Mouse (Mus musculus) forebrain, embryonic 12.5 days (tissue): ENCODE results near the gene Lcn9. TPM values are rescaled to one million over a fixed set of nuclear protein-coding genes. Genes with fewer than 3 reads are reported as not detected.

Source experiments
- ATAC-seq: fragments of 200-750 bp; cut with Nextera tagmentation; 2 replicates; pipeline ENCODE4 v1.8.0; 2017; ENCODE audit warnings: moderate TSS enrichment; ENCODE audit not compliant: low FRiP score
- H3K27ac ChIP-seq: fragments of 300-500 bp; sonication (generic); 2 replicates; pipeline ENCODE4 v1.5.1; 2016; ENCODE audit warnings: mild to moderate bottlenecking
- H3K27me3 ChIP-seq: fragments of 300-500 bp; sonication (generic); 2 replicates; pipeline ENCODE4 v1.6.1; 2016; ENCODE audit warnings: mild to moderate bottlenecking
- H3K36me3 ChIP-seq: fragments of 300-500 bp; sonication (generic); replicated peaks from 2 replicates; pipeline ENCODE4 v1.6.1; 2016; ENCODE audit warnings: mild to moderate bottlenecking
- H3K4me1 ChIP-seq: fragments of 300-500 bp; sonication (generic); 2 replicates; pipeline ENCODE4 v1.6.1; 2016
- H3K4me2 ChIP-seq: fragments of 300-500 bp; sonication (generic); 2 replicates; pipeline ENCODE4 v1.6.1; 2016; ENCODE audit warnings: mild to moderate bottlenecking, moderate library complexity
- H3K4me3 ChIP-seq: fragments of 300-500 bp; sonication (generic); replicated peaks from 2 replicates; pipeline ENCODE4 v1.5.1; 2016; ENCODE audit warnings: mild to moderate bottlenecking
- H3K9ac ChIP-seq: fragments of 300-500 bp; sonication (generic); 2 replicates; pipeline ENCODE4 v1.6.1; 2016; ENCODE audit warnings: mild to moderate bottlenecking
- H3K9me3 ChIP-seq: fragments of 300-500 bp; sonication (generic); 2 replicates; pipeline ENCODE4 v1.6.1; 2016
- WGBS: fragments of 180-500 bp; shearing (Covaris S2); methylation state at CpG from one replicate; pipeline ENCODE4 v1.1.7; 2016; 5-methylcytosine and 5-hydroxymethylcytosine counted together
- polyA plus RNA-seq: library from polyadenylated mRNA; unstranded; fragments of >200 nt; fragmentation: Nextera tagmentation; extraction: Ambion mirVana; gene quantifications from 2 replicates; pipeline ENCODE4 v1.2.1, GENCODE M21; 2016

The Lcn9 gene
- polyA plus RNA-seq = not detected in 2 replicates

DNA sequence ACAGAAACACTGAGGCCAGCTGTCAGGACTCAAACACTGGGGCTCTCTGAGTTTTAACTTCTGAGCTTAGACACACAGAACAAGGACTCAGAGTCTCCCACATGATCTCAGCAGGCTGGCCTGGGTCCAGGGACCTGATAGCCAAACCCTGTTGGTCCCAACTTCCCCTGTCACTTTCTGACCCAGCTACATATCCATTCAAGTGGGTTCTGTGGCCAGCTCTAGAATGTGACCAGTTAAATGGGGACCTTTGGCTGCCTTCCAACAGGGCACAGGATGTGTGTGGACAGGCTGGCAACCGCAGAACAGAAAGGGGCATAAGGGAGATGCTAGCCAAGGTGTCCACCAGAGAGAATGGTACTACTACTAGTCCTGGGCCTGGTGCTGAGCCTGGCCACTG is at the start of gene Lcn9:
Lcn9 (plus strand) TSS at position 348 of the 400 bp plus-strand sequence.
- Histone ChIP-seq H3K4me1 (no peaks in the 10 kb centered on the region), H3K27me3 (no peaks in the 10 kb centered on the region), H3K4me3 (no peak within 1 kb of the TSS), H3K27ac (no peak within 1 kb of the TSS), H3K9ac (no peak within 1 kb of the TSS), H3K9me3 (no peaks in the 10 kb centered on the region), H3K4me2 (no peak within 1 kb of the TSS), H3K36me3 (no peaks in the 10 kb centered on the region)
- ATAC-seq = no peak
- 93% methylated on average over 1 of the region's 1 CpGs for WGBS

DNA sequence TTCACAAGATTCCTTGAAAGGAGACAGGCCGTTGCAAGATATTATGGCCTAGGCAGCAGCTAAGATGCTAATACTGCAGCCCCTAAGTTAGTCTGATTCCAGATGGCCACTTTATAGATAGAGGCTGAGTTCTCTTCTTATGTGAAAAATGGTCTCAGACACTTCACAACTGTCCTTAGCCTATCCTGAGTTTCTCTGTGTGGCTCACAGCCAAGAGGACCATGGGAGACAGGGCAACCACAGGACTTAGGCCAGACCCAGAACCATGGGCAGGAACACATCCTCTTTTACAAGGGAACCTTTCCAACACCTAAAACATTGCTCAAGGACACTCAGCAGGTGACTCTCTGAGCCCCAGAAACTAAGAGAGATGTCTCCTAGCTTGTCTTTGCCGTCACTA is 49.4 kb upstream of the Lcn9 start:
- Histone ChIP-seq H3K9me3 (no peaks in the 10 kb centered on the region), H3K4me2 (no peak overlapping the region), H3K36me3 (no peaks in the 10 kb centered on the region), H3K4me3 (no peak overlapping the region), H3K4me1 (no peaks in the 10 kb centered on the region), H3K27me3 (no peaks in the 10 kb centered on the region), H3K9ac (no peak overlapping the region), H3K27ac (no peak overlapping the region)
- 85% methylated on average over 2 of the region's 2 CpGs for WGBS
- ATAC-seq = no peak

DNA sequence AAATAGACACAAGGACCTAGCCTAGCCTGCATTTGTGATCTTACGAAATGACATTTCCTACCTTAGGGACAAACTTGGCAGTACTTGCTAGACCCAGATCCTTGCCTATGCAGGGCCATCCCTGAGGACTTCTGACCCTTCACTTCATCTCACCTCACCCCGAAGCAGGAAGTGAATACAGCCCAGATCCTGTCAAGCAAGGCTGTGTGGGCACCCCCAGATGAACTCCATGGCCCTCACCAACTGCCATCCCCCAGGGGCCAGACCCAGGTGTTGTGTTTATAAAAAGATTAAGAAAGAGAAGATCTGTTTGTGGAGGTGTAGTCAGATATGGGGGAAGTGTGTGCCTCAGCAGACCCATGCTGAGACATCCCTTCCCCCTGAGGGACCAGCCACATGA is 48.3 kb upstream of the Lcn9 start:
- Histone ChIP-seq H3K4me3 (no peak overlapping the region), H3K4me1 (no peaks in the 10 kb centered on the region), H3K9ac (no peak overlapping the region), H3K27ac (no peak overlapping the region), H3K9me3 (no peaks in the 10 kb centered on the region), H3K27me3 (no peaks in the 10 kb centered on the region), H3K4me2 (no peak overlapping the region), H3K36me3 (no peaks in the 10 kb centered on the region)
- WGBS = 88% methylated on average over 2 of the region's 2 CpGs
- ATAC-seq = no peak

DNA sequence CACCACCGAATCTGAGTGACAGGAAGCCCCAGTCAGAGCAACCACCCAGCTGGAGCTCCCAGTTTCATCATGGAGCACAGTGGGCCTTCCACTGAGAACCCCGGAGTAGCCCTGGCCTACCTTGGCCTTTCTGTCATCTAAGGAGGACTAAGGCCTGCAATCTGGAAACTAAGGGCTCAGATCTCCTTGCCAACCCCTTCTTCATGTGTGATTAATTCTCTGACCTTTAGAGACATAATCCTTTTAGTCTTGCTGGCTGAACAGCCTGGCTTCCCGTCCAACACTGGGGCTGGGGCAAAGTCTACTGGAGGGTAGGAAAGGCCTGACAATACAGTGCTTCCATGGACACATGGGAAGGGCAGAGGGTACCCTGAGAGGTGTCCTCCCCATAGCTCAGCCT is 47.0 kb upstream of the Lcn9 start:
- no peaks in the 10 kb centered on the region for H3K27me3 ChIP-seq
- no peaks in the 10 kb centered on the region for H3K4me1 ChIP-seq
- no peak overlapping the region for H3K27ac ChIP-seq
- 58% methylated on average over 3 of the region's 3 CpGs for WGBS
- no peaks in the 10 kb centered on the region for H3K9me3 ChIP-seq
- no peak for ATAC-seq
- no peak overlapping the region for H3K9ac ChIP-seq
- H3K36me3 ChIP-seq = no peaks in the 10 kb centered on the region
- H3K4me3 ChIP-seq = no peak overlapping the region
- H3K4me2 ChIP-seq = no peak overlapping the region

DNA sequence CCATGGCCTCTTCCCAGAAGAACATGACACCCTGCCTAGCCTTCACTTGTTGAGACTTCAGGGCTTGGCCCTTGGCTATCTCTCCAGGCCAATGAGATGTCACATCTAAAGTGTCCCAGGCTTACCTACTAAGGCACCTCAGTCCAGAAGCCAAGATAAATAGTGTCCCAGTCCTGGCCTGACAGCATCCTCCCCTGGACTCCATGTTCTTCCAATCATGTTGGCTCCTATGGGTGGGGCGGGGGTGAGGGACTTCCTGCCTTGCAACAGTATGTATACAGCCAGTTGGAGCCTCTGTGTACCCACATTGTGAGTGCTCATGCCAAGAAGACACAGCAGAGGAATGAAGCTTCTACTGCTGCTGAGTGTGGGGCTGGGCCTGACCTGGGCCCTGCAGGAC is 46.2 kb upstream of the Lcn9 start, which contains the start of gene Lcn11:
Lcn11 (plus strand) TSS at position 301 of the 400 bp plus-strand sequence.
- H3K9ac ChIP-seq = no peak within 1 kb of the TSS
- H3K27ac ChIP-seq = no peak within 1 kb of the TSS
- no peak within 1 kb of the TSS for H3K4me2 ChIP-seq
- 89% methylated on average over 1 of the region's 1 CpGs for WGBS
- no peaks in the 10 kb centered on the region for H3K9me3 ChIP-seq
- no peak for ATAC-seq
- no peaks in the 10 kb centered on the region for H3K27me3 ChIP-seq
- no peaks in the 10 kb centered on the region for H3K4me1 ChIP-seq
- H3K36me3 ChIP-seq = no peaks in the 10 kb centered on the region
- no peak within 1 kb of the TSS for H3K4me3 ChIP-seq

DNA sequence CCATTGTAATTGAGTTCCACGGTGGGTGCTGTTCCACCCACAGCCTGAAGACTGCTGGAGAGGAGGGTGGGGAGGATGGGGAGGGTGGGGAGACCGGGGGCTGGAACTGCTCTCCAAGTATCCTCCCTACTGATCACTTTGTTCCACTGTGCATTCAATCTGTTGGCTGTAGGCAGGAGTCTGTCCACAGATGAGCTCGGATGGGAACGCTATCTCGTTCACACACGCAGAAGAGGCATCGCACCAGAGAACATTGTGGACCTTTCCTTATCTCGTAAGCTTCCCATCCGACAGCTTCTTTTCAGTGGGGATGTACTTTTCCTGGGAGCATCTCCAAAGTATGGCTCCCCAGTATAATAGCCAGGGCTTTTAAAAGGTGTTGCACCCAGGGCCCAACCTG is 43.9 kb upstream of the Lcn9 start:
- Histone ChIP-seq H3K9ac (no peak overlapping the region), H3K27ac (no peak overlapping the region), H3K36me3 (no peaks in the 10 kb centered on the region), H3K4me1 (no peaks in the 10 kb centered on the region), H3K27me3 (no peaks in the 10 kb centered on the region; the same call in 1 of the 2 replicates), H3K9me3 (no peaks in the 10 kb centered on the region), H3K4me3 (no peak overlapping the region), H3K4me2 (no peak overlapping the region)
- whole genome bisulfite sequencing = 92% methylated on average over 9 of the region's 9 CpGs
- no peak for ATAC-seq

DNA sequence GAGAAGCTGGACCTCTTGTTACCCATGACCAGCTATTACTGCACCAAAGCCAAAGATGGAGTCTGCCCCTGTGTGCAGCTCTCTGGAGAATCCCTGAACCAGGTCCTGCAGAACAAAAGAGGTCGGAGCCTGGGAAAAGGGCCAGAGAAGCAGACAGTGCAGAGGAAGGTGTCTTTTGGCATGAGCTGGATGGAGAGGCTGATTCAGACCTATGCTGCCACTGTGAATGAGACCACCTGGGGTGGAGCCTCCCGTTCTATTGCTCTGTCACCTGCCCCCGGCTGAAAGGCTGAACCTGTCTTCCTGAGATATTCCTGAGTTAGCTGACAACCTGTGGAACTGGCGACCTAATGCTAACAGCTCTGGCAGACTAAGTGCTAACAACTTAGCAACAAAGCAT is 42.0 kb upstream of the Lcn9 start:
- Histone ChIP-seq H3K4me1 (no peaks in the 10 kb centered on the region), H3K36me3 (no peaks in the 10 kb centered on the region), H3K27ac (no peak overlapping the region), H3K9ac (no peak overlapping the region), H3K4me3 (no peak overlapping the region), H3K4me2 (no peak overlapping the region), H3K9me3 (no peaks in the 10 kb centered on the region), H3K27me3 (peaks cover 3% of the 10 kb centered on the region; the same call in 1 of the 2 replicates)
- WGBS = 63% methylated on average over 4 of the region's 4 CpGs
- no peak for ATAC-seq

DNA sequence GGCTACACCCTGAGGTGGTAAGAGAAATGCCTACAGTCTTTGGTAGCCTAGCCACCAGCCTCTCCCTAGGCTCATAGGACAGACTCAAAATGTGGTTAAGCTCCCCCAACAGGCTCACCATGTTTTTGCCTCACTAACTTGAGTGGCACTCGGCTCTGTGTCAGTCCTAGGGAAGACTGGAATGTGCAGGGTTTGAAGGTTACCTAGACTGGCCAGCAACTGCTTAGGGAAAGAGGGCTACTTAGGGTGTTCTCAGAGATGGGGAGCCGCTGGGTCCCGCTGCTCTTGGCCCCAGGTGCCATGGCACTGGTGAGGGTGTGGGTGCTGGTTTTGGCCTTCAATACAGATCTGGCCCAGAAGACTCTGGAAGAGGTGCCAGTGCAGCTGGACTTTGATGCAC is 41.0 kb upstream of the Lcn9 start, which contains the start of gene Gm13539:
Gm13539 (plus strand) TSS at position 301 of the 400 bp plus-strand sequence.
- Histone ChIP-seq H3K4me2 (no peak within 1 kb of the TSS), H3K27me3 (peaks cover 3% of the 10 kb centered on the region; the same call in 1 of the 2 replicates), H3K4me1 (no peaks in the 10 kb centered on the region), H3K27ac (no peak within 1 kb of the TSS), H3K36me3 (no peaks in the 10 kb centered on the region), H3K9ac (no peak within 1 kb of the TSS), H3K9me3 (no peaks in the 10 kb centered on the region), H3K4me3 (no peak within 1 kb of the TSS)
- 87% methylated on average over 3 of the region's 3 CpGs for WGBS
- no peak for ATAC-seq

DNA sequence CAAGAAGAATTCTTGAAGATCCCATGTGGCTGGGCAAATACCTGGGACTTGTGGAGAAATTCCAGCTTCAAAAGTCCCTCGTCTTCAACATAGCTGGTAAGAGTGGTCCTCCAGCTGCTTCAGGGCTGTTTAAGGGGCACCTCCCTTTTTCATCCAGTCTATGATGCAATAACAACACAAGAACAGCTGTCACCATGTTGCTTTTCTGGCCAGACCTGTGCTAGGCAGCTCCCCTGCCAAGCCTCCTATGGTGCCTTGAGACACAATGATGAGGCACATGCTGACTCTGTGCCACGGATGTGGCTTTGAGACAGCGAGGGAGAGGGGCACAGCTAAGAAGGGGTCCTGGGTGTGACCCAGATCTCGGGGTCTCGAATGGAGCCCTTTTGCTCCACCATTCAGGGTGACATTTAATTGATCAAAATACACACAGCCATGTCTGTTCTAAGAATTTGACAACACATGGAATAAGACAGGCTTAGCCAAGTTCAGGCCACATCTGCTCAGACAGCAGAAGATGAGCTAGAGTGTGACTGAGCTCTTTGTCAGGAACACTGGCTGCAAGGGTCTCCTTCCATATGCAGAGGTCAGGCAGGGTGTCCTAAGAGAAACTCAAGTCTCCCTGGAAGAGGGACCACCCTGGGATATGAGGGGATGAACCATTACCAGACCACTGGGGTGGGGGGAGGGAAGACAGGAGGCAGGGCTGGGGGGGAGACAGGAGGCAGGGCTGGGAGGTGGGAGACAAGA is 37.2 kb upstream of the Lcn9 start:
- no peaks in the 10 kb centered on the region for H3K9me3 ChIP-seq
- no peak overlapping the region for H3K9ac ChIP-seq
- H3K36me3 ChIP-seq = no peaks in the 10 kb centered on the region
- no peak overlapping the region for H3K4me2 ChIP-seq
- ATAC-seq = no peak
- H3K4me3 ChIP-seq = no peak overlapping the region
- no peaks in the 10 kb centered on the region for H3K4me1 ChIP-seq
- H3K27ac ChIP-seq = no peak overlapping the region
- WGBS = 76% methylated on average over 5 of the region's 5 CpGs
- peaks cover 3% of the 10 kb centered on the region; the same call in 1 of the 2 replicates for H3K27me3 ChIP-seq

DNA sequence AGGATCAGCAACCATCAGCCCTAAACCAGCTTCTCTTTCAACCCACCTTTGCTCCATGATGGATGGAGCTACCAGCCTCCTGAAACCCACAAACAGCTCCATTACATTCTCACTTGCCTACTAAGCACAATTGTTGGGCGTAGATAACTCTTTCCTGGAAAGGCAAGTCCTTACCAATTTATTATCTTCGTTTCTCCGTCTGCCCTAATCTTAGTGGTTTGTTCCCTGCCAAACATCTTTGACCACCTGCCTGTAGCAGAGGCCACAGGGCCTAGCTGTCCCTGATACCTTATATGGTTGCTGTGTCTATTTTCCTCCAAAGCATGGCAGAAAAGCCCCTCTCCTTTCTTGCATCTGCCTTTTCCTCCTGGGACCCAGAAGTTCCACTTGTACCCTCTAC is 33.9 kb upstream of the Lcn9 start:
- Histone ChIP-seq H3K27me3 (0 out of 2 replicates have a peak, but pooled peaks cover 3% of the 10 kb centered on the region), H3K4me3 (no peak overlapping the region), H3K9me3 (no peaks in the 10 kb centered on the region), H3K27ac (no peak overlapping the region), H3K4me2 (no peak overlapping the region), H3K4me1 (no peaks in the 10 kb centered on the region), H3K9ac (no peak overlapping the region), H3K36me3 (no peaks in the 10 kb centered on the region)
- ATAC-seq = no peak
- WGBS = 90% methylated on average over 3 of the region's 3 CpGs

DNA sequence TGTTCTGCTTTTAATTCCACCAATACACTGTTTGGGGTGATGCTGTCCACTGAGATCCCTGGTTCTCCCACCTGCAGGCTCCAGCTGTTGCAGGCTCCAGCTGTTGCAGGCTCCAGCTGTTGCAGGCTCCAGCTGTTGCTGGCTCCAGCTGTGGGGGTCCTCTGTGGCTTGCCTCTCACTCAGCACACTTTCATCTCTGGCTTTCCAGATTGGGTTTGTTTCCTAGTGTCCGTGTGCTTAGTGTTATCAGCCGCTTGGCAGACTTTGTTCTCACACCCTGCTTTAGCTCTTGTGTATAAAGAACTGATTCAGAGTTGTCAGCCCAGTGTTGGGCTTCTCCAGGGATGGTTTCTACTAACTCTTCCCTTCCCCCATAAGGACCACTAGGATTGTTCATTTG is 25.3 kb upstream of the Lcn9 start:
- no peak overlapping the region for H3K4me3 ChIP-seq
- peaks cover 11% of the 10 kb centered on the region for H3K4me1 ChIP-seq
- H3K9ac ChIP-seq = no peak overlapping the region
- H3K9me3 ChIP-seq = no peaks in the 10 kb centered on the region
- no peak overlapping the region for H3K4me2 ChIP-seq
- H3K36me3 ChIP-seq = no peaks in the 10 kb centered on the region
- no peak overlapping the region for H3K27ac ChIP-seq
- H3K27me3 ChIP-seq = no peaks in the 10 kb centered on the region
- ATAC-seq = no peak
- 48% methylated on average over 2 of the region's 2 CpGs for WGBS

DNA sequence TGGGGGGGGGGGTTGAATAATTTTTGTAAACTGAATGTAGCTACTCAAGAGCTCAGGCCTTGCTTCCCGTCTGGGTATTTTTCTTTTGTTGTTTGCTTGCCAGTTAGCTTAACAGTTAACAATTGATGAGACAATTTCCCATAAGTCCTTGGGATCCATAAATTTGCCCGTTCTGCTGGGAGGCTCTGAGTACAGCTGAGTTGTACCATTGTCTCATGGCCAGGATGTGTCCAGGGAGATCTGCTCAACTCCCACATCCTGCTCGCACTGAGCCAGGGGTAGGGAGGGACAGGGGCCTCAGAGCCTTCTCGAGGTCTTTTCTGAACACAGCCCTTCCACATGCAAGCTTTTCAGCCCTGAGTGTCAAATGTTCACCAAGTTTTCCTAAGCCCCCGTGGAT is 24.9 kb upstream of the Lcn9 start:
- WGBS = 45% methylated on average over 5 of the region's 5 CpGs
- ATAC-seq = no peak
- Histone ChIP-seq H3K9me3 (no peaks in the 10 kb centered on the region), H3K4me3 (no peak overlapping the region), H3K4me1 (peaks cover 11% of the 10 kb centered on the region), H3K36me3 (no peaks in the 10 kb centered on the region), H3K9ac (no peak overlapping the region), H3K4me2 (no peak overlapping the region), H3K27ac (no peak overlapping the region), H3K27me3 (no peaks in the 10 kb centered on the region)

DNA sequence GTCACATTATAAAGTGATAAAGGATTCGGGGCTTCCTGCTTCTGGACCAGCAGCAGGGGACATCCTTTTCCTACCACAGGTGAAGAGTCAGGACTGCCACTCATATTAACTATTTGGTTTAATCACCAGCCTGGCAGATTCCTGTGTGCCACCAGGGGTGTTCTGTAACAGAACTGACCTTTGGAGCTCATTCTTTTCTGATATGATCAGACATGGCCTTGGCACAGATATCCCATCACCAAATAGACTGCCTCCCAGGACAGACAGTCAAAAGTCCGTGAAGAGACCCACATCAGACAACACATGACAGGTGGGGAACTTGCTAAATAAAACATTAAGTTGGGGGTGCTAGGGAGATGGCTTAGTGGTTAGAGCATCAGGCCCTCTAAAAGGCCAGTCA is 11.2 kb upstream of the Lcn9 start:
- no peaks in the 10 kb centered on the region for H3K4me1 ChIP-seq
- H3K27ac ChIP-seq = no peak overlapping the region
- H3K9ac ChIP-seq = no peak overlapping the region
- H3K27me3 ChIP-seq = 0 out of 2 replicates have a peak, but pooled peaks cover under 1% of the 10 kb centered on the region
- ATAC-seq = no peak
- H3K36me3 ChIP-seq = no peaks in the 10 kb centered on the region
- no peaks in the 10 kb centered on the region for H3K9me3 ChIP-seq
- WGBS = 67% methylated on average over 2 of the region's 2 CpGs
- no peak overlapping the region for H3K4me3 ChIP-seq
- H3K4me2 ChIP-seq = no peak overlapping the region
